Mouse (Mus musculus) CH12.LX (cell line): ENCODE results near the gene Cldn13. TPM values are rescaled to one million over a fixed set of nuclear protein-coding genes. Genes with fewer than 3 reads are reported as not detected.

ENCODE experiments used
- DNase-seq: peaks from one replicate; pipeline ENCODE4 v3.0.0-alpha.2; 2013; ENCODE audit errors: extremely low read depth
- H3K27ac ChIP-seq: 2 replicates; pipeline ENCODE4 v1.5.1; 2012; ENCODE audit warnings: low read depth, mild to moderate bottlenecking, control low read depth, moderate library complexity; ENCODE audit not compliant: insufficient read depth
- H3K27me3 ChIP-seq: replicated peaks from 2 replicates; pipeline ENCODE3; 2012; ENCODE audit warnings: inconsistent platforms
- H3K36me3 ChIP-seq, 2 experiments: replicated peaks in 1 of 2; 2 replicates each; pipeline versions ENCODE3 to v1.6.1; 2012; ENCODE audit warnings: inconsistent platforms in 1 of 2, low read length in 1 of 2, mild to moderate bottlenecking in 1 of 2, mixed read lengths in 1 of 2, moderate library complexity in 1 of 2; ENCODE audit not compliant: control insufficient read depth in 1 of 2, insufficient read depth in 1 of 2
- H3K4me1 ChIP-seq, 2 experiments: 2 replicates each; pipeline ENCODE4 v1.6.1; 2012; ENCODE audit warnings: inconsistent platforms in 1 of 2, moderate library complexity in 1 of 2; ENCODE audit not compliant: insufficient read depth in 2 of 2, control insufficient read depth in 1 of 2
- H3K4me2 ChIP-seq: 2 replicates; pipeline ENCODE4 v1.6.1; 2012; ENCODE audit warnings: low read depth, mild to moderate bottlenecking, control low read depth; ENCODE audit not compliant: poor library complexity, insufficient read depth, severe bottlenecking
- H3K4me3 ChIP-seq, 3 experiments: fragments of 150-350 bp in 1 of 3; sonication (generic) in 1 of 3; replicated peaks in 1 of 3; 2 replicates each; pipeline versions ENCODE3 to v1.5.1; 2011 to 2012; ENCODE audit warnings: low read depth in 2 of 3, low read length in 2 of 3, mild to moderate bottlenecking in 2 of 3, moderate library complexity in 2 of 3, control low read depth in 1 of 3, improper control_type of control experiment in 1 of 3, inconsistent platforms in 1 of 3, mixed read lengths in 1 of 3; ENCODE audit not compliant: poor library complexity in 1 of 3
- H3K79me2 ChIP-seq: replicated peaks from 2 replicates; pipeline ENCODE4 v1.6.1; 2012; ENCODE audit warnings: mild to moderate bottlenecking, moderate library complexity; ENCODE audit not compliant: control insufficient read depth, poor library complexity, insufficient read depth, severe bottlenecking; ENCODE audit errors: extremely low read depth
- H3K9ac ChIP-seq: 2 replicates; pipeline ENCODE4 v1.6.1; 2012; ENCODE audit warnings: low read depth, mild to moderate bottlenecking, control low read depth, moderate library complexity; ENCODE audit not compliant: insufficient read depth
- H3K9me3 ChIP-seq: replicated peaks from 2 replicates; pipeline ENCODE3; 2012; ENCODE audit warnings: low read length, inconsistent platforms, mixed read lengths
- CTCF ChIP-seq, 2 experiments: IDR thresholded peaks in 1 of 2; conservative IDR thresholded peaks in 1 of 2; 2 replicates each; pipeline ENCODE4 v1.5.1; 2011 to 2012; ENCODE audit warnings: low read depth in 2 of 2, low read length in 2 of 2, improper control_type of control experiment in 1 of 2, inconsistent platforms in 1 of 2, mild to moderate bottlenecking in 1 of 2, moderate library complexity in 1 of 2
- E2F4 ChIP-seq: IDR thresholded peaks from 2 replicates; pipeline ENCODE4 v1.6.1; 2011; ENCODE audit warnings: low read depth, low read length, improper control_type of control experiment; ENCODE audit not compliant: insufficient replicate concordance
- EP300 ChIP-seq: IDR thresholded peaks from 2 replicates; pipeline ENCODE4 v1.6.1; 2011; ENCODE audit warnings: low read length, improper control_type of control experiment
- GABPA ChIP-seq: IDR thresholded peaks from 2 replicates; pipeline ENCODE4 v1.6.1; 2012; ENCODE audit warnings: low read depth, low read length, improper control_type of control experiment, inconsistent platforms; ENCODE audit not compliant: insufficient replicate concordance
- IRF4 ChIP-seq: IDR thresholded peaks from 2 replicates; pipeline ENCODE4 v1.6.1; 2014; ENCODE audit warnings: low read depth, mild to moderate bottlenecking, inconsistent platforms, low read length, improper control_type of control experiment
- JUN ChIP-seq: IDR thresholded peaks from 2 replicates; pipeline ENCODE4 v1.6.1; 2011; ENCODE audit warnings: low read depth, mild to moderate bottlenecking, low read length, improper control_type of control experiment, moderate library complexity; ENCODE audit not compliant: insufficient read depth
- KAT2A ChIP-seq: IDR thresholded peaks from 2 replicates; pipeline ENCODE4 v1.6.1; 2012; ENCODE audit warnings: low read length, improper control_type of control experiment, inconsistent platforms; ENCODE audit not compliant: insufficient replicate concordance
- MAX ChIP-seq: IDR thresholded peaks from 2 replicates; pipeline ENCODE4 v1.6.1; 2011; ENCODE audit warnings: low read length, improper control_type of control experiment
- MYC ChIP-seq: IDR thresholded peaks from 2 replicates; pipeline ENCODE4 v1.6.1; 2011; ENCODE audit warnings: low read depth, mild to moderate bottlenecking, improper control_type of control experiment, low read length
- NRF1 ChIP-seq: IDR thresholded peaks from 2 replicates; pipeline ENCODE4 v1.6.1; 2014; ENCODE audit warnings: low read depth, mild to moderate bottlenecking, inconsistent platforms, low read length, improper control_type of control experiment, moderate library complexity
- PAX5 ChIP-seq: IDR thresholded peaks from 2 replicates; pipeline ENCODE4 v1.6.1; 2012; ENCODE audit warnings: low read length, inconsistent platforms, mixed read lengths
- RCOR1 ChIP-seq: conservative IDR thresholded peaks from 2 replicates; pipeline ENCODE4 v1.6.1; 2012; ENCODE audit warnings: low read depth, mild to moderate bottlenecking, inconsistent platforms, low read length, improper control_type of control experiment
- UBTF ChIP-seq: IDR thresholded peaks from 2 replicates; pipeline ENCODE4 v1.6.1; 2012; ENCODE audit warnings: low read depth, mild to moderate bottlenecking, inconsistent platforms, low read length, improper control_type of control experiment, moderate library complexity
- ZKSCAN1 ChIP-seq: IDR thresholded peaks from 2 replicates; pipeline ENCODE4 v1.6.1; 2012; ENCODE audit warnings: low read depth, inconsistent platforms, low read length, improper control_type of control experiment, borderline replicate concordance
- dilution Hi-C: fragments of 300-500 bp; cut with MboI; formaldehyde crosslinking; loops from 2 replicates; pipeline ENCODE4 v1.14.3; 2020; ENCODE audit warnings: low sequenced_read_pairs; ENCODE audit not compliant: extremely low pct_unique_long_range_greater_than_20kb, extremely low pct_ligation_motif_present
- in situ Hi-C: fragments of 300-500 bp; cut with MboI; formaldehyde crosslinking; loops from 3 replicates; pipeline ENCODE4 v1.14.3; 2019; ENCODE audit warnings: low sequenced_read_pairs, low pct_ligation_motif_present, low pct_unique_long_range_greater_than_20kb, mixed read lengths
- polyA plus RNA-seq: library from polyadenylated mRNA; unstranded; fragments of >175 nt; gene quantifications from 2 replicates; pipeline ENCODE4 v1.2.1, GENCODE M21; 2012; ENCODE audit warnings: low read depth; ENCODE audit not compliant: insufficient read length
- total RNA-seq, 2 experiments: library from RNA; depleted of rRNA; stranded (reverse); fragments of 300-350 nt in 1 of 2; fragments of >200 nt in 1 of 2; gene quantifications; 2 replicates each; pipeline ENCODE4 v1.2.3; 2012 to 2014

The Cldn13 gene
- total and polyA plus RNA-seq, 3 experiments: not detected

DNA sequence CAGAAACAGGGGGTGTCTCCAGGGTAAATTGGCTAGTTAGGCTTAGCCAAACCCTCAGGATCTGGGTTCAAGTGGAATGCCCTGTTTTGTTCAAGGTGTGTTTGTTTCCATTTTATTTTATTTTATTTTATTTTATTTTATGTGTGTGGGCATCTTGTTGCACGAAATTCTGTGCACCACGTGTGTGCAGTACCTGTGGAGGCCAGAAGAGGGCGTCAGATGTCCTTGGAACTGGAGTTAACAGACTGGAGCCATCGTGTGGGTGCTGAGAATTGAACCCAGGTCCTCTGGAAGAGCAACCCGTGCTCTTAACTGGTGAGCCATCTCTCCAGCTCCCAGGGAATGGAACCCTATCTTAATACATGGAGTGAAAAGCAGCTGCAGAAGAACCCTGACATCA lies 22.6 kb downstream of the Cldn13 start:
- Histone ChIP-seq H3K4me1 (no peaks in the 10 kb centered on the region), H3K27me3 (peaks cover 77% of the 10 kb centered on the region), H3K9ac (no peak overlapping the region), H3K4me3 (no peak overlapping the region), H3K4me2 (no peak overlapping the region), H3K36me3 (no peaks in the 10 kb centered on the region), H3K79me2 (no peaks in the 10 kb centered on the region), H3K27ac (no peak overlapping the region), H3K9me3 (peaks cover 9% of the 10 kb centered on the region)
- dilution Hi-C loops (no loop called here), in situ Hi-C loops (loop anchor here (25.0 kb wide), 1 partner anchor 105 kb away; no protein-coding TSS in a partner anchor)
- TF ChIP-seq CTCF (conservative IDR thresholded peaks at IDR 0.05 in 1 of 2, IDR thresholded peaks at IDR 0.05 in 1 of 2; ENCODE audit: low read depth in 2 of 2, low read length in 2 of 2): 0 out of 4 replicates have a peak, but pooled peaks of 1 of the 2 experiments have one; percentile 13
- TF ChIP-seq ZKSCAN1: no peak
- no peak for TF ChIP-seq IRF4
- no peak for DNase-seq

DNA sequence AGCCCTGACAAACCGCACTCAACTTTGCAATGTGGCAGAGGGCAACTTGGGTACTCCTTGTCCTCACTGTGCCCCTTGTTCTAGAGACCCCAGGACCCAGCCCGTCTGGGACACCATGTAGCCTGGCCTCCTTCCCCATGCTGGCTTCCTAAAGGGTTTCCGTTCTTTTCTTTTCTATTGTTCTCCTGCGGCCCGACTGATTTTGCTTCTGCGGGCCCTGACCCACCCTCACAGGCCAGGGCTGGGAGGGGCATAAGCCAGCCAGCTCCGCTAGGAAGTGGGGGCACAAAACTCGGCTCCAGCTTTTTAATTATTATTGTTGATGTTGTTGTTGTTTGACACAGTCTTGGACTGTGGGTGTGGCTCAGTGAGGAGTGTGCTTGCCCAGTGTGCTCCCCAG lies 23.8 kb downstream of the Cldn13 start:
- Histone ChIP-seq H3K9ac (no peak overlapping the region), H3K4me2 (no peak overlapping the region), H3K27ac (no peak overlapping the region), H3K4me3 (no peak overlapping the region), H3K79me2 (no peaks in the 10 kb centered on the region), H3K9me3 (peaks cover 9% of the 10 kb centered on the region), H3K4me1 (no peaks in the 10 kb centered on the region), H3K27me3 (peaks cover 77% of the 10 kb centered on the region), H3K36me3 (no peaks in the 10 kb centered on the region)
- dilution Hi-C loops: no loop called here
- in situ Hi-C loops: loop anchor here (25.0 kb wide), 1 partner anchor 104 kb away; no protein-coding TSS in a partner anchor
- TF ChIP-seq GABPA (no peak), KAT2A (no peak), MAX (no peak), MYC (no peak), RCOR1 (no peak), UBTF (no peak), NRF1 (no peak), EP300 (no peak), JUN (no peak), E2F4 (no peak)
- DNase-seq: no peak

DNA sequence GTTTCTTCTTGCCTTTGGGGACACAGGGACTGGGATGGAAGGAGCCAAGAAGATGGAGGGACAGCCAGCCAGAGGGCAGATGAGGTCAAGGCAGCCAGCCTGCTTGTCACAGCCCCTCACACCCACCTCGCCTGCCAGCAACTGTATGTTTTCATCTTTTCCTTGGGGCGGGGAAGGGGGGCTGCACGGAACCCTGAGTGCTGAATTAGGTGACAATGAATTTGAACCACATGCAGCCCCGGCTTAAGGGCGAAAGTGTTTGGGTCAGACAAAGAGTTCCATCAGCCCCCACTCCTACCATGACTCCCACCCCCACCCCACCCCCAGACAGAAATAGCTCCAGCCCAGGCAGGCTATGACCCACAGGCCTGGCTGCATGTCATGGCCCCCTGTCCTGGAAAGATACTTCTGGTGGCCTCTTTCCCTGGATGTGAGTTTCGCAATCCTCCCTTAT lies 24.7 kb downstream of the Cldn13 start:
- dilution Hi-C loops (no loop called here), in situ Hi-C loops (loop anchor here (25.0 kb wide), 1 partner anchor 103 kb away; no protein-coding TSS in a partner anchor)
- no peak overlapping the region for H3K4me3 ChIP-seq
- H3K27me3 ChIP-seq: peaks cover 72% of the 10 kb centered on the region
- H3K4me2 ChIP-seq: no peak overlapping the region
- H3K27ac ChIP-seq: no peak overlapping the region
- peaks cover 9% of the 10 kb centered on the region for H3K9me3 ChIP-seq
- no peaks in the 10 kb centered on the region for H3K79me2 ChIP-seq
- TF ChIP-seq PAX5: no peak
- TF ChIP-seq, all 38 proteins: peak for 0
- no peaks in the 10 kb centered on the region for H3K4me1 ChIP-seq
- no peaks in the 10 kb centered on the region for H3K36me3 ChIP-seq
- no peak for DNase-seq
- H3K9ac ChIP-seq: no peak overlapping the region
